Mouse (Mus musculus): ENCODE measurements around the gene Ift57.

GRCm38 (mm10) chr16:49796954-49797353 lies 97.9 kb downstream of the Ift57 start:
- no peak for TF ChIP-seq CTCF (IDR thresholded peaks at IDR 0.05; ENCODE audit: low read depth)
- TF ChIP-seq EP300 (IDR thresholded peaks at IDR 0.05; ENCODE audit: low read depth), result no peak

All from liver, embryonic 14.5 days (tissue).